Mouse (Mus musculus): ENCODE measurements at regions not wholly inside any gene's neighbourhood (a gene's known extent, or its start where the extent isn't known, plus 50 kb on each side); places are given as distances from the start of the nearest gene placed in this dataset.

DNA sequence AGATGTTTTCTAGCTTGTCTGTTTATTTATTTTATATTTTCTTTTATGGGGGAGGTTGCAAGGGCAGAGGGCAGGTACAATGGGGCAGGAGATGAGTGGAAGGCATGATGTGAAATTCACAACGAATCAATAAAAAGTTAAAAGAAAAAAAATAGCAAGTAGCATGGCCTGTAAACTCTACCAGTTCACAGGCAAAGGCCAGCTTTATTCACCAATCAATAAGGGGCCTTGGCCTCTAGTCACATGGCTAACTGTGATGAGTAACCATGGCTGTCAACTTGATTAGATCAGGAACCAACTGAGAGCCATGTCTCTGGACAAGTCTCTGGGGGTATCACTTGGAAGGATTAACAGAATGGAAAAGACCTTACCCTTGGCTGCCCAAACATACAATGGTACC is 304.1 kb upstream of the Hs6st1 start:
- TF ChIP-seq USF1 (IDR thresholded peaks at IDR 0.05; ENCODE audit: low read depth), result no peak
- no peak for TF ChIP-seq POLR2AphosphoS2 (IDR thresholded peaks at IDR 0.05; ENCODE audit: insufficient read length, low read depth)
- TF ChIP-seq POLR2A (IDR thresholded peaks at IDR 0.05; ENCODE audit: insufficient read length, low read depth), result no peak
- no peak for TF ChIP-seq TCF3 (IDR thresholded peaks at IDR 0.05; ENCODE audit: insufficient read length, low read depth)
- no peak for TF ChIP-seq MAX (IDR thresholded peaks at IDR 0.05; ENCODE audit: low read depth)
- no peak for TF ChIP-seq SRF (IDR thresholded peaks at IDR 0.05; ENCODE audit: control insufficient read depth, insufficient read length, low read depth)
- TF ChIP-seq TCF12 (IDR thresholded peaks at IDR 0.05; ENCODE audit: insufficient read depth, poor library complexity, severe bottlenecking), result no peak
